Comparison of ENCODE assay signal across 8 mouse cellular contexts in genomic region chr8:61590551-61591431, GRCm38 (mm10).
A peak's percentile ranks its signal among the peaks of the same experiment; 100 is the strongest.
DNase-seq lines count a peak whose midpoint lies in the region; ATAC-seq and TF ChIP-seq lines count a peak whose summit lies in the region.

No protein-coding gene starts in this region.

- H3K4me1 ChIP-seq in embryonic facial prominence, embryonic 11.5 days (ENCODE audit: control insufficient read depth, insufficient read depth, low read length): no peaks in the 10 kb centered on the region
- peaks cover 14% of the 10 kb centered on the region for H3K4me1 ChIP-seq in kidney, adult 2 months (ENCODE audit: control insufficient read depth, insufficient read depth, low read length)
- peaks cover 29% of the 10 kb centered on the region for H3K4me1 ChIP-seq in limb, embryonic 15.5 days
- peaks cover 9% of the 10 kb centered on the region for H3K4me1 ChIP-seq in midbrain, embryonic 16.5 days (ENCODE audit: control insufficient read depth, insufficient read depth, low read length)

- ATAC-seq in embryonic facial prominence, embryonic 11.5 days (replicated peaks; ENCODE audit: insufficient number of reproducible peaks, low FRiP score, low TSS enrichment, low read depth): peak; percentile 91
- ATAC-seq in limb, embryonic 15.5 days (ENCODE audit: insufficient number of reproducible peaks, low FRiP score, low TSS enrichment, low read depth): peak; percentile 91
- ATAC-seq in midbrain, embryonic 16.5 days: peak; percentile 89

- no peak for TF ChIP-seq CTCF in kidney, adult 2 months (conservative IDR thresholded peaks at IDR 0.05; ENCODE audit: insufficient read depth, insufficient read length, low read depth, low read length)

- no peaks in the 10 kb centered on the region for H3K9me3 ChIP-seq in embryonic facial prominence, embryonic 11.5 days (replicated peaks; ENCODE audit: control insufficient read depth, low read length)
- no peaks in the 10 kb centered on the region for H3K9me3 ChIP-seq in limb, embryonic 15.5 days
- H3K9me3 ChIP-seq in midbrain, embryonic 16.5 days (replicated peaks; ENCODE audit: control insufficient read depth, low read length, poor library complexity, severe bottlenecking): no peaks in the 10 kb centered on the region

- no peaks in the 10 kb centered on the region for H3K36me3 ChIP-seq in embryonic facial prominence, embryonic 11.5 days (replicated peaks; ENCODE audit: control insufficient read depth, insufficient read depth, low read depth, low read length)
- H3K36me3 ChIP-seq in kidney, adult 2 months (ENCODE audit: control insufficient read depth, insufficient read depth, low read length): no peaks in the 10 kb centered on the region
- H3K36me3 ChIP-seq in limb, embryonic 15.5 days: 0 out of 2 replicates have a peak, but pooled peaks cover 3% of the 10 kb centered on the region
- no peaks in the 10 kb centered on the region for H3K36me3 ChIP-seq in midbrain, embryonic 16.5 days (ENCODE audit: control insufficient read depth, insufficient read depth, low read length)
- no peaks in the 10 kb centered on the region for H3K36me3 ChIP-seq in splenic B cell, adult 2 months (ENCODE audit: control insufficient read depth, insufficient read depth, low read length, poor library complexity, severe bottlenecking)

- WGBS in embryonic facial prominence, embryonic 11.5 days: under 1% methylated on average over 35 of the region's 35 CpGs
- under 1% methylated on average over 35 of the region's 35 CpGs for WGBS in kidney, adult 2 months
- under 1% methylated on average over 35 of the region's 35 CpGs for WGBS in limb, embryonic 15.5 days
- WGBS in midbrain, embryonic 16.5 days: under 1% methylated on average over 34 of the region's 35 CpGs

- peak overlapping the region; percentile 70 for H3K9ac ChIP-seq in embryonic facial prominence, embryonic 11.5 days (replicated peaks; ENCODE audit: low read length)
- H3K9ac ChIP-seq in limb, embryonic 15.5 days: peak overlapping the region; percentile 46
- peak overlapping the region; percentile 68 for H3K9ac ChIP-seq in midbrain, embryonic 16.5 days (ENCODE audit: low read depth, low read length)

- TF ChIP-seq POLR2A in kidney, adult 2 months (IDR thresholded peaks at IDR 0.05; ENCODE audit: low read depth, low read length): peak; percentile 34

- H3K27ac ChIP-seq in embryonic facial prominence, embryonic 11.5 days (replicated peaks; ENCODE audit: low read depth, low read length): peak overlapping the region; percentile 89
- peak overlapping the region; percentile 48 for H3K27ac ChIP-seq in kidney, adult 2 months (ENCODE audit: insufficient read depth, low read depth, low read length)
- H3K27ac ChIP-seq in limb, embryonic 15.5 days: peak overlapping the region; percentile 93
- H3K27ac ChIP-seq in midbrain, embryonic 16.5 days (ENCODE audit: low read length): peak overlapping the region; percentile 33; the same call in 1 of the 2 replicates

- peak; percentile 95 for DNase-seq in 3T3-L1 (ENCODE audit: low read depth, low spot score)
- peak; percentile 96 for DNase-seq in adrenal gland, postnatal 36 days
- peak; percentile 90 for DNase-seq in embryonic facial prominence, embryonic 11.5 days (ENCODE audit: low spot score)
- DNase-seq in heart, adult 8-10 months (ENCODE audit: low spot score): peak; percentile 87
- peak; percentile 96 for DNase-seq in kidney, adult 2 months
- peak; percentile 1 for DNase-seq in splenic B cell, adult 2 months (ENCODE audit: low read depth, low spot score)

- H3K27me3 ChIP-seq in embryonic facial prominence, embryonic 11.5 days (ENCODE audit: control insufficient read depth, insufficient read depth, low read length): no peaks in the 10 kb centered on the region
- H3K27me3 ChIP-seq in kidney, adult 2 months (replicated peaks; ENCODE audit: control insufficient read depth, insufficient read depth, low read length): no peaks in the 10 kb centered on the region
- no peaks in the 10 kb centered on the region for H3K27me3 ChIP-seq in limb, embryonic 15.5 days
- no peaks in the 10 kb centered on the region for H3K27me3 ChIP-seq in midbrain, embryonic 16.5 days (ENCODE audit: control insufficient read depth, insufficient read depth, low read depth, low read length)
- H3K27me3 ChIP-seq in splenic B cell, adult 2 months (ENCODE audit: control insufficient read depth, insufficient read depth, low read length, poor library complexity, severe bottlenecking): no peaks in the 10 kb centered on the region

- peak overlapping the region; percentile 76 for H3K4me2 ChIP-seq in embryonic facial prominence, embryonic 11.5 days (ENCODE audit: low read depth, low read length)
- H3K4me2 ChIP-seq in limb, embryonic 15.5 days: peak overlapping the region; percentile 48
- H3K4me2 ChIP-seq in midbrain, embryonic 16.5 days (ENCODE audit: low read length): peak overlapping the region; percentile 99

- peak overlapping the region; percentile 63 for H3K4me3 ChIP-seq in embryonic facial prominence, embryonic 11.5 days (ENCODE audit: low read depth, low read length)
- H3K4me3 ChIP-seq in kidney, adult 2 months (ENCODE audit: insufficient read depth, low read depth, low read length): peak overlapping the region; percentile 58
- H3K4me3 ChIP-seq in limb, embryonic 15.5 days: peak overlapping the region; percentile 49
- peak overlapping the region; percentile 73 for H3K4me3 ChIP-seq in midbrain, embryonic 16.5 days (ENCODE audit: low read depth, low read length)

Comparison
In these comparisons a context has a peak if more than half of its experiments do, and no peak if none do; other contexts are left out.
1. Peak in every context shown above with its lines: DNase-seq, ATAC-seq, H3K4me3 ChIP-seq and H3K27ac ChIP-seq.
2. DNase-seq: peak in every context shown above with its lines; median percentile 96 in adrenal gland, postnatal 36 days; 96 in kidney, adult 2 months; 95 in 3T3-L1; 90 in embryonic facial prominence, embryonic 11.5 days; 87 in heart, adult 8-10 months; 1 in splenic B cell, adult 2 months.
3. H3K27ac ChIP-seq: peak in every context shown above with its lines; median percentile 93 in limb, embryonic 15.5 days; 89 in embryonic facial prominence, embryonic 11.5 days; 48 in kidney, adult 2 months; 33 in midbrain, embryonic 16.5 days.
4. H3K4me2 ChIP-seq: peak in every context shown above with its lines; median percentile 99 in midbrain, embryonic 16.5 days; 76 in embryonic facial prominence, embryonic 11.5 days; 48 in limb, embryonic 15.5 days.